Mouse (Mus musculus): ENCODE measurements around the gene Dnajc28.
A peak's percentile ranks its signal among the peaks of the same experiment; 100 is the strongest.

Gene Dnajc28

DNA sequence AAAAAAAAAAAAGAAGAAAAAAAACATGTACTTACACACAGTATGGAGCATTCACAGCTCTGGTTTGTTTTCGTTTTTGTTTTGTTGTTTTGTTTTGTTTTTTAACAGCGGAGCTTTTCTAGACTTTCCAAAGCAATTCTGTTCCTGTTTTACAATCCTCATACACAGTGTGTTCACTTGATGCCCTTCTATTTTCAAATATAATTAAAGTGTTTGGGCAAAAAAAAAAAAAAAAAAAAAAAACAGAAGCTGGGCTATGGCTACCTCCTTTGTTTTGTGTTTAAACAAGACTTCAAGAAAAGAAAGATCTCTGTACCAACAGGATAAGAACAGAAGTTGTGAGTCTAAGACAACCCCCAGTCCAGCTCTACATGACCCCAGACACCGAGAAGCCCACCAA is 30.1 kb downstream of the Dnajc28 start:
- no peak for DNase-seq (ENCODE audit: low spot score in 2 of 2)

DNA sequence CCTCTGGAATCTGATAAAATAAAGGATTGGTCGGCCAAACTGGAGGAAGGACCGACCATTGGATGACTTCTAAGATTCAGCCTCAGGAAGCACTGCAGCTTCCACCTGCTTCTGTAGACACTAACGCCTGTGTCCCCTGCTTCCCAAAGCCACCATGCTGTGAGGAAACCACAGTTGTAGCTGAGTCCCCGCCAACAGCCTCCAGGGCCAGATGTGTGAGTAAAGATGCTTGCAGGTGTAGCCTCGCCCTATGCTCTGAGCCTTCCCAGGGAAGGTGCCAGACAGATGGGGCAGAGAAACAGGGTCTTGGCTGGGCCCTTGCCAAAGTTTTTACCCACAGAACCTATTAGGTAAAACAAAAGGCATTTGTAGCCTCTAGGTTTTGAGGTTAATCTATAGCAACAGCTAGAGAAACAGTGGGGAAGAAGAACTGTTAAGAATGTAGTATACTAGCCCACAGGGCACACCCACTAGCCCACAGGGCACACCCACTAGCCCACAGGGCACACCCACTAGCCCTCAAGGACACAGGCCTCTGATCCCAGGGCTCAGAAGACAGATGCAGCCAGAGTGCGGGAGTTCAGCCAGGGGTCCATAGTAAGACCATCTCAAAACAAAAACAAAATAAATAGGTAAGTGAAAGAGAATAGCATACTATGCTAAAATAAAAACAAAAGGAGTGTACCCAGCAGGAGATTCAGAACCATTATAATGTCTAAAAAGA is 30.9 kb downstream of the Dnajc28 start:
- no peak for DNase-seq (ENCODE audit: low spot score in 2 of 2)

- DNase-seq (ENCODE audit: low spot score in 2 of 2) = no peak
Measured at GRCm38 (mm10) chr16:91586244-91586643, 32.6 kb downstream of the Dnajc28 start.

DNA sequence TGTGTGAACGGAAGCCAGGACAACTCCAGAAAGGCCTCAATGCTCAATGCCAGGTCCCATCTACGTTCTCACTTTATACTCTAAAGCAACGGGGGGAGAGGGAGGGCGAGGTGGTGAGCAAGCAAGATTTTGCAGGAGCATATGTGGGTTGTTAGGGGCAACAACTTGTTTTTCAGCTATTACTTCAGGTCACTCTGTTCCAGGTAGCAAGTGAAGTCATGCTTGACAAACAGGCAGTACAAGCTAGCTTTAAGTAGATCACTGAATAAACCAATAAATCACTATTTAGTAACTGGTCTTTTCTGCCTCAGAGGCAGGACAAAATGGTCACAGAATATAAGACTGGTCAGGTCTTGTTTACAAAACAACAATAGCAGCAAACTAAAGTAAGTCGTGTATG is 33.2 kb downstream of the Dnajc28 start:
- no peak for DNase-seq (ENCODE audit: low spot score in 2 of 2)

DNA sequence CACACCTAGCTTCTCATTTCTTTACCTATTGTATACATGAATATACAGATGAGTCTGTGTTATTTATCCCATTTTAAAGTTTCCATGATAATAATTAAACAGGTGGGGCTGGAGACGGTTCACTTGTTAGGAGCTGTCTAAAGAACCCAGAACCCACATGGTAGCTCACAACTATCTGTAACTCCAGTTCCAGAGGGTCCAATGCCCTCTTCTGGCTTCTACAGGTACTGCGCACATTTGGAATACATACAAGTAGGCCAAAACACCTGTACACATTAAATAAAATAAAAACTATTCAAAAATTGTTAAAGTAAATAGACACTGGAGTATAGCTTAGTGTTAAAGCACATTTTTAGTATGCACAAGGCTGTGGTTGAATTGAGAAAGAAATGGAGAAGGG is 36.5 kb downstream of the Dnajc28 start:
- DNase-seq (ENCODE audit: low spot score in 2 of 2) = peak; percentile 55 to 81

GRCm38 (mm10) chr16:91578980-91579720 is 39.7 kb downstream of the Dnajc28 start:
- DNase-seq (ENCODE audit: low spot score in 2 of 2) = no peak

GRCm38 (mm10) chr16:91575151-91575550 is 43.7 kb downstream of the Dnajc28 start:
- DNase-seq (ENCODE audit: low spot score in 2 of 2) = no peak

- no peak for DNase-seq (ENCODE audit: low spot score in 2 of 2)
Measured at GRCm38 (mm10) chr16:91571105-91571504, 47.7 kb downstream of the Dnajc28 start.

DNA sequence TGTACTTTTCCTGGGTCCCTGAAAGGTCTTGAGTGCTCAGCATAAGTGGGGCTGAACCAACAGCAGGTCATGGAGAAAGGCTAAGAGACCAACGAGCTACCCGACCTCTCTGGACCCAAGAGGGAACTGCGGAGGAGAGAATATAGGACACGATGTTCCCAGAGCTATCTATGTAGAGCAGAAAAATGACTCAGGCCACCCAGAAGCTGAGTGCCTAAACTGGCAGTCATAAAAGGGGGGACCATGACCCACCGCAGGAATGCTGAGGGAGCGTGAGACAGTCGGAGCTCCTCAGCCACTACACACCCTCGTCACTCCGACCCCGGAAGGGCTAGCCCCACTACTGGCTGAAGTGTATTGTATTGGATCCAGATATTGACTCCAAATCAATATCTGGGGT is 49.9 kb downstream of the Dnajc28 start:
- DNase-seq (ENCODE audit: low spot score in 2 of 2) = no peak

DNA sequence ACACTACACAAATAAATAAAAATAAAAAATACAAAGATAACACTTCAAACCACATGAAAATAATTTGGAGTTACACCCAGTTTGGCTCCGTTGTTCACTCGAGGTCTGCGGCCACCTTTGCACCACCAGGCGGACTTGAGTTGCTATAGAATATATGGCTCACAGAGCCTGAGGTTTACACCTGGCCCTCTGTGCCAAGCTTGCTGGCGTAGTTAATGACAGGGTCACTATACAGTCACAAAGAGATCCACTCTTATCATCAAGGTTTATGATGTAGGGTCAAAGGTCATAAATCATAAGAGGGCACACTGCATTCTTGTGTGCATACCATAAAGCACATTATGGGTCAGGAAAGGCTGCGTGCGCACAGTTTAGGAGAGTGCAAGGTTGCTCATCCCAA is 52.8 kb downstream of the Dnajc28 start:
- no peak for DNase-seq (ENCODE audit: low spot score in 2 of 2)

DNA sequence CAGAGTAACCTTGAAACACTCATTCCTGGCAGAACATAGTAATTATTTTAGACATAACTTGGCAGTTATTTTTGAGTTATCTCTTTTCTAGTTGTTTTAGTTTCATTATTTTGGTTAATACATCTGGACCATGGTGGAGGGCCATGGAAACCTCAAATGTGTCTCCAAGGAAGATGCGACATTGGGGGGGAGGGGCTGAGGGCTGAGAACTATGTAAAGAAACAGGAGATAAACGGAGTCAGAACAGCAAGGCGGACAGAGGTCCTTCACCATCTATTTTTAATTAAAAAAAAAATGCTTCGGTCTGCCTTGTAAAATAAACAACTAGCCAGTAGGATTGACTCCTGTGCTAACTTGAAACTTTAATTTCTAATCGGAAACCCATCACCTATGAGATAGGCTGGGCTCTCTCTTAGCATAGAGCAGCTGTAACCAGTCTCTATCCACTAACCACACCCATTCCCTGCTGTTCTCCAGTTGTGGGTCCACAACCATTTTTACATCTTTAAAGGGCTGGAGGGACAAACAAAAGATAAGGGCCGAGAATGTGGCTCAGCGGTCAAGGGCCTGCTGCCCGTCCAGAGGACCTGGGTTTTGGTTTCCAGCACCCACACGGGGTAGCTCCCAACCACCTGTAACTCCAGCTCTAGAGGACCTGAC is 53.4 kb downstream of the Dnajc28 start:
- no peak for DNase-seq (ENCODE audit: low spot score in 2 of 2)

GRCm38 (mm10) chr16:91564580-91565291 is 54.1 kb downstream of the Dnajc28 start:
- DNase-seq (ENCODE audit: low spot score in 2 of 2) = no peak
